In genomic region chr8:103912983-103913926, GRCm38 (mm10) we compare ENCODE assay signal across 12 mouse cellular contexts.
DNase-seq lines count a peak whose midpoint lies in the region; ATAC-seq and TF ChIP-seq lines count a peak whose summit lies in the region.
"Had no signal": no experiment of that assay in that cellular context is flagged by ENCODE, and none has a peak within 500 bp of the region (broad histone marks: within the 10 kb centered on the region; RNA-seq: fewer than 3 reads in every experiment).

No protein-coding gene starts in this region.

- WGBS in hindbrain, embryonic 16.5 days = 70% methylated on average over 9 of the region's 9 CpGs
- WGBS in hindbrain, embryonic 12.5 days = 82% methylated on average over 9 of the region's 9 CpGs
- 78% methylated on average over 9 of the region's 9 CpGs for WGBS in embryonic facial prominence, embryonic 10.5 days
- 76% methylated on average over 9 of the region's 9 CpGs for WGBS in lung, adult 2 months
- WGBS in liver, postnatal 0 days (ENCODE audit: insufficient replicate concordance) = 73% methylated on average over 9 of the region's 9 CpGs

- no peak for TF ChIP-seq POLR2A in lung, adult 2 months (IDR thresholded peaks at IDR 0.05; ENCODE audit: borderline replicate concordance, extremely low read depth, low read depth, low read length)

- H3K36me3 ChIP-seq in hindbrain, embryonic 16.5 days (ENCODE audit: control insufficient read depth, insufficient read depth, low read length) = no peaks in the 10 kb centered on the region
- no peaks in the 10 kb centered on the region for H3K36me3 ChIP-seq in hindbrain, embryonic 12.5 days
- H3K36me3 ChIP-seq in embryonic facial prominence, embryonic 10.5 days (replicated peaks) = no peaks in the 10 kb centered on the region
- H3K36me3 ChIP-seq in liver, postnatal 0 days (replicated peaks; ENCODE audit: insufficient read depth, low read length) = no peaks in the 10 kb centered on the region

- TF ChIP-seq EP300 in liver, postnatal 0 days (IDR thresholded peaks at IDR 0.05; ENCODE audit: low read depth) = no peak

- no peaks in the 10 kb centered on the region for H3K9me3 ChIP-seq in hindbrain, embryonic 16.5 days (ENCODE audit: control insufficient read depth, low read length)
- no peaks in the 10 kb centered on the region for H3K9me3 ChIP-seq in hindbrain, embryonic 12.5 days (replicated peaks)
- H3K9me3 ChIP-seq in embryonic facial prominence, embryonic 10.5 days = no peaks in the 10 kb centered on the region
- H3K9me3 ChIP-seq in liver, postnatal 0 days (ENCODE audit: low read length) = no peaks in the 10 kb centered on the region

- no peak overlapping the region for H3K4me2 ChIP-seq in hindbrain, embryonic 16.5 days (ENCODE audit: low read length)
- no peak overlapping the region for H3K4me2 ChIP-seq in hindbrain, embryonic 12.5 days (replicated peaks)
- H3K4me2 ChIP-seq in liver, postnatal 0 days (ENCODE audit: low read depth, low read length) = no peak overlapping the region
- H3K4me2 ChIP-seq: liver, embryonic 11.5 days had no signal

- TF ChIP-seq CTCF in lung, adult 2 months (IDR thresholded peaks at IDR 0.05; ENCODE audit: insufficient read depth, low read length) = no peak
- TF ChIP-seq CTCF in liver, postnatal 0 days (IDR thresholded peaks at IDR 0.05; ENCODE audit: low read depth) = no peak

- no peak overlapping the region for H3K4me3 ChIP-seq in hindbrain, embryonic 16.5 days (ENCODE audit: low read length)
- H3K4me3 ChIP-seq in hindbrain, embryonic 12.5 days = no peak overlapping the region
- H3K4me3 ChIP-seq in embryonic facial prominence, embryonic 10.5 days = no peak overlapping the region
- H3K4me3 ChIP-seq in lung, adult 2 months (replicated peaks; ENCODE audit: extremely low read depth, low read depth, low read length) = no peak overlapping the region
- no peak overlapping the region for H3K4me3 ChIP-seq in liver, postnatal 0 days (ENCODE audit: low read depth, low read length)
- H3K4me3 ChIP-seq: layer of hippocampus, adult 2 months had no signal

- H3K4me1 ChIP-seq in hindbrain, embryonic 16.5 days (ENCODE audit: control insufficient read depth, insufficient read depth, low read depth, low read length) = peaks cover 2% of the 10 kb centered on the region; the same call in 1 of the 2 replicates
- no peaks in the 10 kb centered on the region for H3K4me1 ChIP-seq in hindbrain, embryonic 12.5 days
- peaks cover 16% of the 10 kb centered on the region for H3K4me1 ChIP-seq in embryonic facial prominence, embryonic 10.5 days
- H3K4me1 ChIP-seq in lung, adult 2 months (ENCODE audit: control insufficient read depth, insufficient read depth, low read length) = no peaks in the 10 kb centered on the region
- H3K4me1 ChIP-seq in liver, postnatal 0 days (ENCODE audit: insufficient read depth) = no peaks in the 10 kb centered on the region

- no peak overlapping the region for H3K9ac ChIP-seq in hindbrain, embryonic 16.5 days (ENCODE audit: low read depth, low read length)
- H3K9ac ChIP-seq in hindbrain, embryonic 12.5 days = no peak overlapping the region
- no peak overlapping the region for H3K9ac ChIP-seq in liver, postnatal 0 days (replicated peaks)

- no peaks in the 10 kb centered on the region for H3K27me3 ChIP-seq in hindbrain, embryonic 16.5 days (replicated peaks; ENCODE audit: control insufficient read depth, insufficient read depth, low read length)
- H3K27me3 ChIP-seq in hindbrain, embryonic 12.5 days = no peaks in the 10 kb centered on the region
- no peaks in the 10 kb centered on the region for H3K27me3 ChIP-seq in embryonic facial prominence, embryonic 10.5 days (replicated peaks; ENCODE audit: low read depth, poor library complexity, severe bottlenecking)
- no peaks in the 10 kb centered on the region for H3K27me3 ChIP-seq in liver, postnatal 0 days (ENCODE audit: insufficient read depth, low read length)

- H3K27ac ChIP-seq in hindbrain, embryonic 16.5 days (ENCODE audit: low read depth, low read length) = no peak overlapping the region
- no peak overlapping the region for H3K27ac ChIP-seq in hindbrain, embryonic 12.5 days
- peak overlapping the region; percentile 44; the same call in 1 of the 2 replicates for H3K27ac ChIP-seq in embryonic facial prominence, embryonic 10.5 days (replicated peaks)
- H3K27ac ChIP-seq in liver, postnatal 0 days (ENCODE audit: low read depth) = no peak overlapping the region
- H3K27ac ChIP-seq: layer of hippocampus, adult 2 months had no signal

- no peak for DNase-seq in embryonic facial prominence, embryonic 10.5 days (ENCODE audit: low spot score)
- peak; percentile 68 to 74 for DNase-seq in heart, adult 9 months (ENCODE audit: low spot score in 2 of 2)
- DNase-seq in lung, adult 2 months = peak; percentile 5
- DNase-seq in liver, postnatal 0 days = no peak
- DNase-seq in thymus, postnatal 10 days (ENCODE audit: low spot score in 2 of 2) = no peak

- peak; percentile 22; the same call in 1 of the 2 replicates for ATAC-seq in hindbrain, embryonic 16.5 days
- ATAC-seq in hindbrain, embryonic 12.5 days (ENCODE audit: low FRiP score) = no peak
- no peak for ATAC-seq in liver, postnatal 0 days
- ATAC-seq in inflammation-experienced regulatory T-cells, adult 6 months = no peak
- ATAC-seq: CD4-positive, CD25-positive, alpha-beta regulatory T cell, adult 4 months; forebrain, embryonic 14.5 days had no signal

Comparison
In these comparisons a context has a peak if more than half of its experiments do, and no peak if none do; other contexts are left out.
1. DNase-seq: peak in heart, adult 9 months (2 of 2) and lung, adult 2 months (single experiment); none in embryonic facial prominence, embryonic 10.5 days (single experiment), liver, postnatal 0 days (single experiment) and thymus, postnatal 10 days (0 of 2).